Mouse (Mus musculus) limb, embryonic 14.5 days (tissue): ENCODE measurements around the gene Dyrk1a. TPM values are rescaled to one million over a fixed set of nuclear protein-coding genes. Genes with fewer than 3 reads are reported as not detected.

Experiments used
- ATAC-seq: fragments of 200-750 bp; cut with Nextera tagmentation; 2 replicates; pipeline ENCODE4 v1.8.0; 2017; ENCODE audit warnings: low read depth, moderate number of reproducible peaks, moderate TSS enrichment; ENCODE audit not compliant: low FRiP score
- DNase-seq: peaks from one replicate; pipeline ENCODE4 v3.0.0-alpha.2; 2015; ENCODE audit warnings: low spot score
- H3K27ac ChIP-seq: fragments of 300-500 bp; sonication (generic); replicated peaks from 2 replicates; pipeline ENCODE4 v1.5.1; 2014; ENCODE audit warnings: low read depth, mild to moderate bottlenecking, low read length, moderate library complexity, mixed read lengths
- H3K27me3 ChIP-seq: fragments of 300-500 bp; sonication (generic); 2 replicates; pipeline ENCODE4 v1.6.1; 2014; ENCODE audit warnings: low read length, mixed read lengths; ENCODE audit not compliant: control insufficient read depth, insufficient read depth
- H3K36me3 ChIP-seq: fragments of 300-500 bp; sonication (generic); 2 replicates; pipeline ENCODE4 v1.6.1; 2014; ENCODE audit warnings: mild to moderate bottlenecking, low read length, moderate library complexity, mixed read lengths; ENCODE audit not compliant: control insufficient read depth, insufficient read depth
- H3K4me1 ChIP-seq: fragments of 300-500 bp; sonication (generic); 2 replicates; pipeline ENCODE4 v1.6.1; 2014; ENCODE audit warnings: antibody characterized with exemption, low read length, mixed read lengths; ENCODE audit not compliant: control insufficient read depth, insufficient read depth
- H3K4me2 ChIP-seq: fragments of 300-500 bp; sonication (generic); replicated peaks from 2 replicates; pipeline ENCODE4 v1.6.1; 2014; ENCODE audit warnings: low read depth, mild to moderate bottlenecking, low read length, moderate library complexity; ENCODE audit not compliant: severe bottlenecking
- H3K4me3 ChIP-seq: fragments of 300-500 bp; sonication (generic); replicated peaks from 2 replicates; pipeline ENCODE4 v1.5.1; 2014; ENCODE audit warnings: low read length
- H3K9ac ChIP-seq: fragments of 300-500 bp; sonication (generic); 2 replicates; pipeline ENCODE4 v1.6.1; 2014; ENCODE audit warnings: mild to moderate bottlenecking, low read depth, low read length, moderate library complexity; ENCODE audit not compliant: severe bottlenecking
- H3K9me3 ChIP-seq: fragments of 300-500 bp; sonication (generic); 2 replicates; pipeline ENCODE4 v1.6.1; 2016; ENCODE audit warnings: low read length; ENCODE audit not compliant: control insufficient read depth
- POLR2A ChIP-seq: fragments of 200-500 bp; IDR thresholded peaks from 2 replicates; pipeline ENCODE4 v1.8.0; 2012; ENCODE audit warnings: inconsistent platforms, mild to moderate bottlenecking, moderate library complexity, borderline replicate concordance; ENCODE audit not compliant: insufficient read depth, insufficient read length; ENCODE audit errors: extremely low read depth
- WGBS: fragments of 180-500 bp; shearing (Covaris S2); extraction: QIAGEN DNeasy Blood & Tissue Kit; methylation state at CpG from one replicate; pipeline ENCODE4 v1.1.7; 2014; 5-methylcytosine and 5-hydroxymethylcytosine counted together
- polyA plus RNA-seq, 2 experiments: library from polyadenylated mRNA; depleted of rRNA in 1 of 2; stranded (reverse) in 1 of 2; unstranded in 1 of 2; fragments of >200 nt; fragmentation: Nextera tagmentation in 1 of 2; extraction: Ambion mirVana in 1 of 2; gene quantifications; 2 replicates each; pipeline versions ENCODE4 v1.2.1 to v1.2.3; 2012 to 2014

The Dyrk1a gene
- polyA plus RNA-seq, 2 experiments, result 12.3 to 35.0 TPM

- Histone ChIP-seq H3K9ac (no peak overlapping the region), H3K4me3 (no peak overlapping the region), H3K4me2 (no peak overlapping the region), H3K27me3 (no peaks in the 10 kb centered on the region), H3K9me3 (no peaks in the 10 kb centered on the region), H3K4me1 (peaks cover 9% of the 10 kb centered on the region; the same call in 1 of the 2 replicates), H3K36me3 (no peaks in the 10 kb centered on the region), H3K27ac (no peak overlapping the region)
- TF ChIP-seq POLR2A, result no peak
- ATAC-seq (no peak), DNase-seq (no peak)
- 70% methylated on average over 4 of the region's 4 CpGs for WGBS
Observed at GRCm38 (mm10) chr16:94652091-94652713, 82.4 kb downstream of the Dyrk1a start.

- H3K9ac ChIP-seq, result no peak overlapping the region
- no peak overlapping the region for H3K4me2 ChIP-seq
- WGBS, result 60% methylated on average over 6 of the region's 6 CpGs
- H3K27me3 ChIP-seq, result no peaks in the 10 kb centered on the region
- no peak overlapping the region for H3K4me3 ChIP-seq
- H3K27ac ChIP-seq, result no peak overlapping the region
- H3K36me3 ChIP-seq, result peaks cover 5% of the 10 kb centered on the region; the same call in 1 of the 2 replicates
- peak; percentile 66; the same call in 1 of the 2 replicates for ATAC-seq
- H3K4me1 ChIP-seq, result peaks cover 3% of the 10 kb centered on the region; the same call in 1 of the 2 replicates
- DNase-seq, result peak; percentile 46
- no peaks in the 10 kb centered on the region for H3K9me3 ChIP-seq
- TF ChIP-seq POLR2A, result no peak
Observed at GRCm38 (mm10) chr16:94655083-94655482, 85.3 kb downstream of the Dyrk1a start.

GRCm38 (mm10) chr16:94656891-94657290 lies 87.1 kb downstream of the Dyrk1a start:
- H3K9ac ChIP-seq, result no peak overlapping the region
- no peak overlapping the region for H3K4me3 ChIP-seq
- no peak for TF ChIP-seq POLR2A
- no peaks in the 10 kb centered on the region for H3K9me3 ChIP-seq
- DNase-seq (no peak), ATAC-seq (no peak)
- peaks cover 13% of the 10 kb centered on the region; the same call in 1 of the 2 replicates for H3K36me3 ChIP-seq
- no peak overlapping the region for H3K27ac ChIP-seq
- no peaks in the 10 kb centered on the region for H3K27me3 ChIP-seq
- WGBS, result 82% methylated on average over 7 of the region's 7 CpGs
- peaks cover 3% of the 10 kb centered on the region; the same call in 1 of the 2 replicates for H3K4me1 ChIP-seq
- no peak overlapping the region for H3K4me2 ChIP-seq

GRCm38 (mm10) chr16:94659394-94659793 lies 89.6 kb downstream of the Dyrk1a start:
- ATAC-seq (no peak), DNase-seq (no peak)
- H3K27ac ChIP-seq, result no peak overlapping the region
- H3K4me2 ChIP-seq, result no peak overlapping the region
- TF ChIP-seq POLR2A, result no peak
- H3K4me3 ChIP-seq, result no peak overlapping the region
- H3K27me3 ChIP-seq, result no peaks in the 10 kb centered on the region
- peaks cover 3% of the 10 kb centered on the region; the same call in 1 of the 2 replicates for H3K4me1 ChIP-seq
- no peak overlapping the region for H3K9ac ChIP-seq
- no peaks in the 10 kb centered on the region for H3K9me3 ChIP-seq
- H3K36me3 ChIP-seq, result peaks cover 13% of the 10 kb centered on the region; the same call in 1 of the 2 replicates
- WGBS, result 88% methylated on average over 7 of the region's 7 CpGs

GRCm38 (mm10) chr16:94660221-94660620 lies 90.4 kb downstream of the Dyrk1a start:
- ATAC-seq (no peak), DNase-seq (no peak)
- H3K4me1 ChIP-seq, result peaks cover 3% of the 10 kb centered on the region; the same call in 1 of the 2 replicates
- H3K9ac ChIP-seq, result no peak overlapping the region
- no peak for TF ChIP-seq POLR2A
- no peak overlapping the region for H3K27ac ChIP-seq
- peaks cover 13% of the 10 kb centered on the region; the same call in 1 of the 2 replicates for H3K36me3 ChIP-seq
- no peaks in the 10 kb centered on the region for H3K27me3 ChIP-seq
- 94% methylated on average over 8 of the region's 8 CpGs for WGBS
- no peaks in the 10 kb centered on the region for H3K9me3 ChIP-seq
- no peak overlapping the region for H3K4me2 ChIP-seq
- H3K4me3 ChIP-seq, result no peak overlapping the region
